Mouse (Mus musculus): Measurements from ENCODE around the gene Taar6.

Gene Taar6

GRCm38 (mm10) chr10:23985546-23985945 lies at the start of gene Taar6:
Gene Taar6 (minus strand): TSS chr10:23985646.
- DNase-seq: no peak

- no peak for DNase-seq
These were observed 45.9 kb upstream of the Taar6 start for GRCm38 (mm10) chr10:24031347-24031746.

- DNase-seq: no peak
These were observed 41.5 kb upstream of the Taar6 start, which contains the start of gene Taar7d for GRCm38 (mm10) chr10:24026922-24027321. Gene Taar7d (plus strand): TSS chr10:24027222.

DNA sequence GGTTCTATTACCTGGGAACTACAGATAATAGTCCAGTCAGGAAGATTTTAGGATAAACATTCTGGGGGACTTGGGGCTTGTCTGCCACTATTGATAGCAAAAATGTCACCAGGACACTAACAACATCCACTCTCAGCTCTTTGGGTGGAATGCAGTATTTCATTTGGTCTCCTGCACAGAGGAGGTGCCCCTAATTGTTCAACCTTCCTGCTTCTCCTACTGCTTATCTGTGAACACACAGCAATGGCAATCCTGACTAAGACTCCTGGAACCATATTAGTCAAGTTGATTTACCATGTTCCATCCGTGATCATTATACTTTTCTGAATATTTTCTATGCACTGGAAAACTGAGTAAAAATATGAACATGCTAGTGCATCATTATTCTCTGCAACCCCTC lies 22.7 kb upstream of the Taar6 start:
- DNase-seq: no peak

DNA sequence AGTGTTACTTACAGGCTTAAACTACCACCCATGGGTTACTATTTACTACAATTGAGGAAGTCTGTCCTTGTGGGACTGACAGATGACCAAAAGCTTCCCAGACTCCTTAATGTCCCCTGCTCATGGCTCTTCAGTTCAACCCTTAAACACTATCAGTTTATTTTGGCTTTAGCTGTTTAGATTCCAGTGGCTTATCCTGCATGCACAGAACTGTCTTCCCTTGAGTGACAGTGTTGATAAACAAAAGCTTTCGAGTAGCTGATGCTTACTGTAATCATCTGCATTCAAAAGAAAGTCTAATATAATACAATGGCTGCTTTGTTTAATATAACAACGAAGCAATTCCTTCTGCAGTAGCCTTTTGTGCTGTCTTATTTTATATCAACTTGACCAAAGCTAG lies 21.6 kb upstream of the Taar6 start:
- no peak for DNase-seq

DNA sequence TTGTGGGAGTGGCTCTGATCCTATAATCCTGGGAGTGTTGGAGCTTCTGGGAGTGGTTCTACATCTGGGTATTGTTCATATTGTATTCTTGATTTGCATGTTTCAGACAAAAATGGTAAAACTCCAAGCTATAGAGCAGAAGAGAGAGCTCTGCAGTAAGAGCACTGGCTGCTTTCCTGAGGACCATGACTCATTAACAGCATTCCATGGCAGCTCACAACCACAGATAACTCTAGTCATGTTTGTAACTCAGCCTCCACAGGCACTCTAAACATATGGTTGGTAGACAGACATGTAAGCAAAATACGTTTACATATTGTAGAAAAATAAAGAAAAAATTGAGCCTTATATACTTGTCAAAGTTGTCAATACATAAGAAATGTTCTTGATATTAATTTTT lies 21.0 kb upstream of the Taar6 start:
- no peak for DNase-seq

DNA sequence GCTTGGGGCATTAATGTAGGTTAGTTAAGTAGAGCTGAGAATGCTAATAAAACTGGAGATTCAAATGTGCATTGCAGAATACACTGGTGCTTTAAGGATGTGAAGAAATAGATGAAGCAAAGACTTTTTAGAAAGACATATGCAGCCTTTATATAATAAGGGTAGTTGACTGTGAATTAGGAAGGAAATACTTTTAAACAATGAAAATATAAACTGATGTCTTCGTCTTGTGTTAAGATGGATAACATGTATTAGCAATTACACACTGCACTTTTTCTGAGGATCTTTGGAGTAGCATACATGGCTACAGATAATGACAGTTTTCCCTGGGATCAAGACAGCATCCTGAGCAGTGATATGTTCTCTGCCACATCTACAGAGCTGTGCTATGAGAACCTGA lies 14.2 kb upstream of the Taar6 start, which contains the start of gene Taar7b:
Gene Taar7b (plus strand): TSS at position 301 of the 400 bp plus-strand sequence.
- no peak for DNase-seq

GRCm38 (mm10) chr10:23993381-23993780 lies 7.9 kb upstream of the Taar6 start, which contains the start of gene Taar7a:
Gene Taar7a (minus strand): TSS chr10:23993481.
- DNase-seq: no peak

DNA sequence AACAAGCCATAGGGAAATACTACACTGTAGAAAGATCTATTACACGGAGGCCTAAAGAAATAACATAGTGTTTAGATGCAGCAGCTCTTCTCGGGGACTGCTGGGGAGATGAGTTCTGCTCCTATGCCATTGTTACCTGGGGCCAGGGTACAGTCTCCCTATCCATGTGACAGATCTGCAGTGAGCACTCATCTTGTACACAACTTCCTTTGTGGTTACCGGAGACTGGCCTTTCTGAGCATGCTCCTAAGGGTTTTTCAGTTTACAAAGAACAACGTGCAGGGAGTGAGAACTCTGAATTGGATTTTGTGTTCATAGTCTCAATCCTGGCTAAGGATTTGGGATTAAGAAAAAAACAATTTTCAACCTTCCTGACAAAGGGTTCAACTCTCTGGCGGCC lies 973 bp upstream of the Taar6 start:
- DNase-seq: no peak

DNA sequence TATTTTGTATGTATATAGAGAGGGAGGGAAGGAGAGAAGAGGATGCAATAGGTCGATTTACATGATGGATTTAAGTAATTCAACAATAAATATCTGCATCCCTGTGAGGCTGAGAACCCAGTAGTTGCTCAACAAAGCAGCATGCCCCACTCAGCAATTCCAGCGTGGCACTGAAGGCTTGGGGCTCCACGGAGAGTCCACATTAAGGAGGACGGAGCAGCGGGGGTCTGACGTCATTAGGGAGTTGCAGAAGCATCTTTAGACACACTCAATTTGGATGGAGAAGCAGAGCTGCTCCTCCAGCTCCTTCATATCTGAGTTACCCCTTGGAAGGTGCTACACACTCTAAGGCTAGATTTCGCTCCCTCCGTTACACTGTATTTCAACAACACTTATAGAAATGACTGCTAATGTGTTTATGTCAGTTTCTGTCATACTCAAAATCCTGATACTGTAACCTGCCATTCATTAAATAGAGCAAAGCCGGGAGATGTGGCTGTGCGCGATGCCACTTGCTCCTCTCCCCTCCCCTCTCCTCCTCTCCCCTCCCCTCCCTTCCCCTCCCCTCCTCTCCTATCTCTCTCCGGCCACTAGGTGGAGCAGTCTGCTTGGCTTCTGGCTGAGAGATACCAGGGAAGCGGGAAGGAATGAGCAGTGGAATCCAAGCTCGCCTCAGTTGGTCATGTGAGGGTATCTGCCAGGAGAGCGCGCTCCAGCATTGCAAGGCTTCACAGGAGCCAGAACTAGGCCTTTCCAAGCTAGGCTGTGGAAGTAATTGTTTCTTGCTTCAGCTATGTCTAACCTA lies 6.3 kb downstream of the Taar6 start:
- peak; percentile 95 for DNase-seq

GRCm38 (mm10) chr10:23977958-23978357 lies 7.5 kb downstream of the Taar6 start:
- no peak for DNase-seq

DNA sequence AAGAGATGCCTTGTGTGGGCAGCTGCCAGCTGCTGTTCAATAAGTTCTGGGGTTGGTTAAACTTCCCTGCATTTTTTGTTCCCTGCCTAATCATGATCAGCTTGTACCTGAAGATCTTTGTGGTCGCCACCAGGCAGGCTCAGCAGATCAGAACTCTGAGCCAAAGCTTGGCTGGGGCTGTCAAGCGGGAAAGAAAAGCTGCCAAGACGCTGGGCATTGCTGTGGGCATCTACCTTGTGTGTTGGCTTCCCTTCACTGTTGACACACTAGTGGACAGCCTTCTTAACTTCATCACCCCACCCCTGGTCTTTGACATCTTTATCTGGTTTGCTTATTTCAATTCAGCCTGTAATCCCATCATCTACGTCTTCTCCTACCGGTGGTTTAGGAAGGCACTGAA lies 14.2 kb downstream of the Taar6 start:
- DNase-seq: peak; percentile 36

GRCm38 (mm10) chr10:23970656-23971165 lies 14.7 kb downstream of the Taar6 start, which contains the start of gene Taar5:
Gene Taar5 (plus strand): TSS chr10:23970706.
- peak; percentile 72 for DNase-seq

- DNase-seq: peak; percentile 28
These were observed 20.4 kb downstream of the Taar6 start for GRCm38 (mm10) chr10:23964921-23965610.

DNA sequence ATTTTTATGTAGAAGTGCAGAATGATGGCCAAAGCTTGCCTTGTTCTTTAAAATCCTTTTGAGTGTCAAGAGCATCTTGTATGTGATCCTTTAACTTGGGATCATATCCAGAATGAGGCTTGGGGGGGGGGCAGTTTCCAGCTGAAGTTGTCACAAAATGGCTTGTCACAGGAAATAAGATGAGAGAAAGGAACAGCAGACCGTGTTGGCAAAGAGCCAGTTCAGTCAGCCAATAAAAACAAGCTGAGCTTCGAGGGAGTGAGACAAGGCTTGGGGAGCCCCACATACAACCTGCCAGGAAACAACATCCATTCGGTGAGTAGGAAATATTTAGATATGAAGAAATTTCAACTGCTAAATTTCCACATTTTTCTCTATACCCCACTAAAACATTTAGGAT lies 22.0 kb downstream of the Taar6 start:
- peak; percentile 51 for DNase-seq

DNA sequence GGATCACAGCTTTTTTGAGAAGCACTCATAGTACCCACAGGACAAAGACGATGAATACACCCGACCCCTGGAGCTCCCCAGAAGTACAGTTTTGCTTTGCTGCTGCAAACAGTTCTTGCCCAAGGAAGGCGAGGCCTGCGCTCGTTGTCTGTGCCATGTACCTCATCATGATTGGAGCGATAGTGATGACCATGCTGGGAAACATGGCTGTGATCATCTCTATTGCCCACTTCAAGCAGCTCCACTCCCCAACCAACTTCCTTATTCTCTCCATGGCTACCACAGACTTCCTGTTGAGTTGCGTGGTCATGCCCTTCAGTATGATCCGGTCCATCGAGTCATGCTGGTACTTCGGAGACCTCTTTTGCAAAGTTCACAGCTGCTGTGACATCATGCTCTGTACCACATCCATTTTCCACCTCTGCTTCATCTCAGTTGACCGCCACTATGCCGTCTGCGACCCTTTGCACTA lies 25.0 kb downstream of the Taar6 start, which contains the start of gene Taar4:
Gene Taar4 (plus strand): TSS at position 51 of the 472 bp plus-strand sequence.
- peak; percentile 68 for DNase-seq

- peak; percentile 64 for DNase-seq
These were observed 26.4 kb downstream of the Taar6 start for GRCm38 (mm10) chr10:23959071-23959470.

- DNase-seq: peak; percentile 30
These were observed 33.7 kb downstream of the Taar6 start for GRCm38 (mm10) chr10:23951714-23952113.

DNA sequence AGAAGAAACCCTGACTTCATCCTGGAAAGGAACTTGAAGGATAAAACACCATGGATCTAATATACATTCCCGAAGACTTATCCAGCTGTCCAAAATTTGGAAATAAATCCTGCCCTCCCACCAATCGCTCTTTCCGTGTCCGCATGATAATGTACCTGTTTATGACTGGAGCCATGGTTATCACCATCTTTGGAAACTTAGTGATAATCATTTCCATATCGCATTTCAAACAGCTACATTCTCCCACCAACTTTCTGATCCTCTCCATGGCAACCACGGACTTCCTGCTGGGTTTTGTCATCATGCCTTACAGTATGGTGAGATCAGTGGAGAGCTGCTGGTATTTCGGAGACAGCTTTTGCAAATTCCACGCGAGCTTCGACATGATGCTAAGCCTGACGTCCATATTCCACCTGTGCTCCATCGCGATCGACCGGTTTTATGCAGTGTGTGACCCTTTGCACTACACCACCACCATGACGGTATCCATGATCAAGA lies 35.9 kb downstream of the Taar6 start, which contains the start of gene Taar3:
Gene Taar3 (plus strand): TSS at position 51 of the 498 bp plus-strand sequence.
- DNase-seq: peak; percentile 57

- DNase-seq: peak; percentile 43
These were observed 37.4 kb downstream of the Taar6 start for GRCm38 (mm10) chr10:23948026-23948425.

GRCm38 (mm10) chr10:23942465-23942864 lies 43.0 kb downstream of the Taar6 start:
- no peak for DNase-seq

DNA sequence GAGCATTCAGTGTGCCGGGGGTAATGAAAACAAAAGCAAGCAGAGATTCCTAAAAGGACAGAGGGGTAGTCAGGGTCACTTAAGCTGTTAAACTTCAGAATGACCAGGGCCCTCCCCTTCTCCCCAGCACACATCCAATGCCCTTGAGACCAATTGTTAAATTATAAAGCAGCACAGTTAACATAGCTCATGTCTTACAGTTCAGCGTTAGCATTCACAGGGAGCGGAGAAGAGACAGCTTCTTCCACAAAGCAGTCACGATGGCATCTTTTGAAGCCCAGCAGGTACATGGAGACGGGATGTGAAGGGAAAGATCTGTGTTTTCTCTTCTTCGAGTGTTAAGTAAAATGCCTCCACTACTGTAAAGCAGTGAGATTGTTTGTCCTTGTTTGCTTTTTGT lies 47.1 kb downstream of the Taar6 start, which contains the start of gene Taar2:
Gene Taar2 (plus strand): TSS at position 261 of the 400 bp plus-strand sequence.
- no peak for DNase-seq

- peak; percentile 51 for DNase-seq
These were observed 47.8 kb downstream of the Taar6 start for GRCm38 (mm10) chr10:23937613-23938012.

All from heart, adult 11 months (tissue).